Mouse (Mus musculus) lung, embryonic 16.5 days (tissue): ENCODE measurements at regions not wholly inside any gene's neighbourhood (a gene's known extent, or its start where the extent isn't known, plus 50 kb on each side); places are given as distances from the start of the nearest gene placed in this dataset.

Source experiments
- ATAC-seq: fragments of 200-750 bp; cut with Nextera tagmentation; 2 replicates; pipeline ENCODE4 v1.8.0; 2017; ENCODE audit warnings: low read depth, mild to moderate bottlenecking, moderate library complexity
- H3K27ac ChIP-seq: fragments of 300-500 bp; sonication (generic); 2 replicates; pipeline ENCODE4 v1.5.1; 2014; ENCODE audit warnings: mild to moderate bottlenecking, control low read depth, low read length
- H3K27me3 ChIP-seq: fragments of 300-500 bp; sonication (generic); 2 replicates; pipeline ENCODE4 v1.6.1; 2014; ENCODE audit warnings: low read depth, low read length, mixed read lengths; ENCODE audit not compliant: control insufficient read depth, insufficient read depth
- H3K36me3 ChIP-seq: fragments of 300-500 bp; sonication (generic); 2 replicates; pipeline ENCODE4 v1.6.1; 2014; ENCODE audit warnings: low read length; ENCODE audit not compliant: control insufficient read depth, insufficient read depth
- H3K4me1 ChIP-seq: fragments of 300-500 bp; sonication (generic); replicated peaks from 2 replicates; pipeline ENCODE4 v1.6.1; 2014; ENCODE audit warnings: low read length, mixed read lengths; ENCODE audit not compliant: control insufficient read depth, insufficient read depth
- H3K4me2 ChIP-seq: fragments of 300-500 bp; sonication (generic); 2 replicates; pipeline ENCODE4 v1.6.1; 2014; ENCODE audit warnings: low read depth, low read length, control low read depth
- H3K4me3 ChIP-seq: fragments of 300-500 bp; sonication (generic); 2 replicates; pipeline ENCODE4 v1.5.1; 2014; ENCODE audit warnings: mild to moderate bottlenecking, low read length, control low read depth
- H3K9ac ChIP-seq: fragments of 300-500 bp; sonication (generic); 2 replicates; pipeline ENCODE4 v1.6.1; 2014; ENCODE audit warnings: low read length, control low read depth
- H3K9me3 ChIP-seq: fragments of 300-500 bp; sonication (generic); 2 replicates; pipeline ENCODE4 v1.6.1; 2016; ENCODE audit warnings: low read length; ENCODE audit not compliant: control insufficient read depth
- WGBS: fragments of 180-500 bp; shearing (Covaris S2); extraction: QIAGEN DNeasy Blood & Tissue Kit; methylation state at CpG from one replicate; pipeline ENCODE4 v1.1.7; 2014; 5-methylcytosine and 5-hydroxymethylcytosine counted together

DNA sequence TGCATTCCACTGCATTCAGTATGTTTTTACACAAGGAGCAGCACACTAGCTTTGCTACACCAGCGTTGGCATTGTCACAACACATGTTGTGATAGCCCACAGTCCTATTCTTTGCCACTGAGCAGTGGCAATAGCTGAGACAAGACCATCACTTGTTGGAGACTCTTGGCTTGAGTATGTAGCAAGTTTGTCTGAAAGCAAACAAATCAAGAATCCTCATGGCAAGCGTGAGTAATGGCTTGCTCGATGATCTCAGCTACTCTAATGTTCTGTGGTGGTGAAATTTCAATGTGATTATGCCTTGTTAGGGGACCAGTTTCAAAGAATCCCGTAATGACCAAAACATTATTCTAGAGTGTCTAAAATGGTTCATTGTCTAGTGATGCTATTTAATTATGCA, 1030.6 kb downstream of the Tecrl start:
- Histone ChIP-seq H3K4me1 (no peaks in the 10 kb centered on the region), H3K27ac (no peak overlapping the region), H3K9ac (no peak overlapping the region), H3K36me3 (no peaks in the 10 kb centered on the region), H3K27me3 (no peaks in the 10 kb centered on the region), H3K4me2 (no peak overlapping the region), H3K4me3 (no peak overlapping the region), H3K9me3 (no peaks in the 10 kb centered on the region)
- no peak for ATAC-seq
- 68% methylated on average over 4 of the region's 4 CpGs for WGBS

- no peak for ATAC-seq
- no peaks in the 10 kb centered on the region for H3K27me3 ChIP-seq
- H3K4me3 ChIP-seq = no peak overlapping the region
- no peak overlapping the region for H3K4me2 ChIP-seq
- H3K9me3 ChIP-seq = no peaks in the 10 kb centered on the region
- H3K4me1 ChIP-seq = no peaks in the 10 kb centered on the region
- 61% methylated on average over 1 of the region's 1 CpGs for WGBS
- H3K36me3 ChIP-seq = no peaks in the 10 kb centered on the region
- no peak overlapping the region for H3K27ac ChIP-seq
- H3K9ac ChIP-seq = no peak overlapping the region
Measured at GRCm38 (mm10) chr5:82319709-82320333, 1035.2 kb downstream of the Tecrl start.

DNA sequence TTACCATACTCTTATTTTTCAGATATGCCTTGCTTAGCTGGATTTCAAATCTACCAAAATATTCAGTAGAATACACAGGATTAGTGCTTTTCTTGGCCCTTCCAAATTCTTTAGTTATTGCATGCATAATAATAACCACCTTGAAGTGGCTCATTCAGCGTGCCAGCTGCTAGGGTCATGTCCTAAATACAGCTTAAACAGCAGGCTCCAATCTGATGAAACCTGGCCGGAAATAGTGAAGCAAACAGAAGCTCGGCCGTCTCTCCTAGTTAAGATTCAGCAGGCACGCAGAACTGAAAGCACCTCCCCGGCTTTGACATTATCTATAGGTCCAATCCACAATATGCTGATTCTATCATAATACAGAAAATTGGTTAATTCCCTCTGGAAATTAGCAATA, 1042.9 kb downstream of the Tecrl start:
- no peak overlapping the region for H3K4me2 ChIP-seq

DNA sequence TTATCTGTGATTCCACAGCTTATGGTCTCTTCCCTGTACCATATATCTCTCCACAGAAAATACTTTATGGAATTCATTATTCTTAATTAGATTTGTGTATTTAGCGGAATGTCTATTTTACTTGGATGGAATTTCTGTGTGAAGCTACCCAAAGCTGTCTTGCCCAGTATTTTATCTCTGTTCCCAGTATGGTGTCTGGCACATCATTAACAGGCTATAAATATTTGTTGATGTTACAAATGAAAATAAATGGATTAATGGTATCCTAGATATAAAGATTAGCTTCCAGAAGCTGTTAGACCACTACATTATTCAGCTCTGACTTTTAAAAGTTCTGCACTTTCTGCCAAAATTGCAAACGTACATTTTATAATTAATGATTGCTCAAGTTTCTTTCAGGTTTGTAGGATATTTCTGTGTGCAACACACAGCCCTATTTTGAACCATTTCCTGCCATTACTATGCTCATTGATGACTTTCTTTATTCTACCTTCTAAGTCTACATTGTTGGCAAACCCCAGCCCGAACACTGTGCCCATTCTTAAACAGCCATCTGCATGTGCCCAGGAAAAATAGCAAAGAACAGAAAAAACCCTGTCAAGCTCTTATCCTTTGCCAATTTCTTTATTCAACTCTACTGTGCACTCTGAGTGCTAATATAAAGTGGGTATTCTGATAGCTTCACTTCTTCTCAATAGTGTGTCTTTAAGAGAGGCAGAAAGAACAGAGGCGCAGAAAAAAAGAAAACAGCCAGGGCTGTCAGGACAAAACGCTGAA, 1066.7 kb downstream of the Tecrl start:
- 47% methylated on average over 5 of the region's 5 CpGs for WGBS
- H3K9me3 ChIP-seq = no peaks in the 10 kb centered on the region
- no peak overlapping the region for H3K27ac ChIP-seq
- H3K9ac ChIP-seq = no peak overlapping the region
- no peaks in the 10 kb centered on the region for H3K36me3 ChIP-seq
- no peak for ATAC-seq
- no peak overlapping the region for H3K4me2 ChIP-seq
- no peaks in the 10 kb centered on the region for H3K4me1 ChIP-seq
- H3K27me3 ChIP-seq = no peaks in the 10 kb centered on the region
- H3K4me3 ChIP-seq = no peak overlapping the region

More for the DNA sequence above, 1042.9 kb downstream of the Tecrl start:
- Histone ChIP-seq H3K4me3 (no peak overlapping the region), H3K4me1 (no peaks in the 10 kb centered on the region), H3K27ac (no peak overlapping the region), H3K27me3 (no peaks in the 10 kb centered on the region), H3K36me3 (no peaks in the 10 kb centered on the region), H3K9me3 (no peaks in the 10 kb centered on the region), H3K9ac (no peak overlapping the region)
- WGBS = 23% methylated on average over 6 of the region's 6 CpGs
- ATAC-seq = no peak

GRCm38 (mm10) chr5:82253356-82254104, 1101.5 kb downstream of the Tecrl start:
- H3K27ac ChIP-seq = no peak overlapping the region
- no peak overlapping the region for H3K4me2 ChIP-seq
- no peak overlapping the region for H3K4me3 ChIP-seq
- no peaks in the 10 kb centered on the region for H3K36me3 ChIP-seq
- H3K27me3 ChIP-seq = no peaks in the 10 kb centered on the region
- H3K9me3 ChIP-seq = no peaks in the 10 kb centered on the region
- no peaks in the 10 kb centered on the region for H3K4me1 ChIP-seq
- 91% methylated on average over 3 of the region's 3 CpGs for WGBS
- no peak overlapping the region for H3K9ac ChIP-seq
- no peak for ATAC-seq

- Histone ChIP-seq H3K27ac (no peak overlapping the region), H3K4me1 (no peaks in the 10 kb centered on the region), H3K36me3 (no peaks in the 10 kb centered on the region), H3K4me2 (no peak overlapping the region), H3K9me3 (no peaks in the 10 kb centered on the region), H3K9ac (no peak overlapping the region), H3K27me3 (no peaks in the 10 kb centered on the region), H3K4me3 (no peak overlapping the region)
- no peak for ATAC-seq
- 85% methylated on average over 3 of the region's 3 CpGs for WGBS
Measured at GRCm38 (mm10) chr5:82226329-82226728, 1128.7 kb downstream of the Tecrl start.

DNA sequence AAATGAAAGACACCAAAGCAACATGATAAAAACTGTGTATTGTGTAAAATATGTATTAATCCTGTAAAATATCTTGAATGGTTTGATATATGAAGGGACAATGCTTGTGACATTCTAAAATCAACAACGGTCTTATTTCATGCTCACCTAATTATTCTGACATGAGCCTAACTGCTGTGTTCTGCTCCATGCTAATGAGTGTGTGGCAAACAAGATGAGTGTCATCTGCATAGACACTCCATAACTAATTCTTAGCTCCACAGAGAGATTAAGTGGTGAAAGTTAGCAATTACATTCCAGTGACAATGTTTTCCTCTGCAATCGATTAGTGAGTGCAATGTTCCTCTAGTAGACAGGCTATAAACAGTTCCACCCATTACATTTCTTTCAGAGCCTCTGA, 1131.4 kb downstream of the Tecrl start:
- Histone ChIP-seq H3K36me3 (no peaks in the 10 kb centered on the region), H3K4me3 (no peak overlapping the region), H3K27ac (no peak overlapping the region), H3K9ac (no peak overlapping the region), H3K4me2 (no peak overlapping the region), H3K27me3 (no peaks in the 10 kb centered on the region), H3K4me1 (no peaks in the 10 kb centered on the region), H3K9me3 (no peaks in the 10 kb centered on the region)
- WGBS = 48% methylated on average over 2 of the region's 2 CpGs
- ATAC-seq = peak; percentile 41; the same call in 1 of the 2 replicates

DNA sequence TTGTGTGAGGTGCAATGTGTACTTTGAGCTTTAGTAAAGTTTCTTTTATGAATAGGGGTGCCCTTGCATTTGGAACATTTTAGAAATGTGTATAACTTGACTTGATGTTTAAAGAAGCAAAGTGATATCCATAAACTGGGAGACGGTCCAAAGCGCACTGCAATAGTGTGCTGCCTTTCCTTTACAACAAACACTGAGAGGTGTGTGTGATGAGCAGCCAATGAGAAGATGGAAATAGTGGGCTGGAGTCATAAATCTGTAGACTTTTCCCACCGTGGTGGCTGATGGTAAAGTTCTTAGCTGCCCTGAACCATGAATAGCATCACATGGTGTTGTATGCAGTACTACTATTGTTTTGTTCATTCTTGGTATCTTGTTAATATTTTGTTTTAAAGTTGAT, 1151.4 kb downstream of the Tecrl start:
- ATAC-seq = no peak; the same call in 1 of the 2 replicates
- Histone ChIP-seq H3K9me3 (no peaks in the 10 kb centered on the region), H3K4me1 (no peaks in the 10 kb centered on the region), H3K27ac (no peak overlapping the region), H3K9ac (no peak overlapping the region), H3K27me3 (no peaks in the 10 kb centered on the region), H3K4me2 (no peak overlapping the region), H3K4me3 (no peak overlapping the region), H3K36me3 (no peaks in the 10 kb centered on the region)
- 35% methylated on average over 3 of the region's 3 CpGs for WGBS
